Mouse (Mus musculus): ENCODE measurements around the gene Guca1a.

- TF ChIP-seq EP300 (optimal IDR thresholded peaks at IDR 0.05) (no peak), CTCF (IDR thresholded peaks at IDR 0.05; ENCODE audit: low read depth) (no peak)
Observed at GRCm38 (mm10) chr17:47399091-47399490, 1.3 kb downstream of the Guca1a start.

Data from stomach, postnatal 0 days (tissue).